Mouse (Mus musculus): ENCODE measurements around the gene Itga3. TPM values are rescaled to one million over a fixed set of nuclear protein-coding genes. Genes with fewer than 3 reads are reported as not detected.

Gene Itga3
- polyA plus RNA-seq, 1 experiment = not detected

- TF ChIP-seq GATA1 (IDR thresholded peaks at IDR 0.05; ENCODE audit: low read length) = no peak
Observed at GRCm38 (mm10) chr11:95101071-95101788, 24.6 kb upstream of the Itga3 start.

- TF ChIP-seq GATA1 (IDR thresholded peaks at IDR 0.05; ENCODE audit: low read length) = no peak
Observed at GRCm38 (mm10) chr11:95100393-95100792, 23.8 kb upstream of the Itga3 start.

- TF ChIP-seq GATA1 (IDR thresholded peaks at IDR 0.05; ENCODE audit: low read length) = no peak
Observed at GRCm38 (mm10) chr11:95098346-95099095, 21.9 kb upstream of the Itga3 start.

- no peak for TF ChIP-seq GATA1 (IDR thresholded peaks at IDR 0.05; ENCODE audit: low read length)
Observed at GRCm38 (mm10) chr11:95097889-95098288, 21.3 kb upstream of the Itga3 start.

- no peak for TF ChIP-seq GATA1 (IDR thresholded peaks at IDR 0.05; ENCODE audit: low read length)
Observed at GRCm38 (mm10) chr11:95096608-95097373, 20.2 kb upstream of the Itga3 start.

GRCm38 (mm10) chr11:95095596-95095995, 19.0 kb upstream of the Itga3 start:
- no peak for TF ChIP-seq GATA1 (IDR thresholded peaks at IDR 0.05; ENCODE audit: low read length)

GRCm38 (mm10) chr11:95093077-95093476, 16.5 kb upstream of the Itga3 start:
- no peak for TF ChIP-seq GATA1 (IDR thresholded peaks at IDR 0.05; ENCODE audit: low read length)

- TF ChIP-seq GATA1 (IDR thresholded peaks at IDR 0.05; ENCODE audit: low read length) = no peak
Observed at GRCm38 (mm10) chr11:95088857-95089779, 12.5 kb upstream of the Itga3 start.

GRCm38 (mm10) chr11:95088286-95088685, 11.7 kb upstream of the Itga3 start:
- TF ChIP-seq GATA1 (IDR thresholded peaks at IDR 0.05; ENCODE audit: low read length) = no peak

GRCm38 (mm10) chr11:95087301-95088228, 11.0 kb upstream of the Itga3 start:
- TF ChIP-seq GATA1 (IDR thresholded peaks at IDR 0.05; ENCODE audit: low read length) = no peak

GRCm38 (mm10) chr11:95086229-95086628, 9.6 kb upstream of the Itga3 start:
- no peak for TF ChIP-seq GATA1 (IDR thresholded peaks at IDR 0.05; ENCODE audit: low read length)

- no peak for TF ChIP-seq GATA1 (IDR thresholded peaks at IDR 0.05; ENCODE audit: low read length)
Observed at GRCm38 (mm10) chr11:95085710-95086109, 9.1 kb upstream of the Itga3 start.

- no peak for TF ChIP-seq GATA1 (IDR thresholded peaks at IDR 0.05; ENCODE audit: low read length)
Observed at GRCm38 (mm10) chr11:95084811-95085382, 8.3 kb upstream of the Itga3 start.

GRCm38 (mm10) chr11:95084175-95084574, 7.6 kb upstream of the Itga3 start:
- no peak for TF ChIP-seq GATA1 (IDR thresholded peaks at IDR 0.05; ENCODE audit: low read length)
